Mouse (Mus musculus): ENCODE measurements at regions not wholly inside any gene's neighbourhood (a gene's known extent, or its start where the extent isn't known, plus 50 kb on each side); places are given as distances from the start of the nearest gene placed in this dataset.

DNA sequence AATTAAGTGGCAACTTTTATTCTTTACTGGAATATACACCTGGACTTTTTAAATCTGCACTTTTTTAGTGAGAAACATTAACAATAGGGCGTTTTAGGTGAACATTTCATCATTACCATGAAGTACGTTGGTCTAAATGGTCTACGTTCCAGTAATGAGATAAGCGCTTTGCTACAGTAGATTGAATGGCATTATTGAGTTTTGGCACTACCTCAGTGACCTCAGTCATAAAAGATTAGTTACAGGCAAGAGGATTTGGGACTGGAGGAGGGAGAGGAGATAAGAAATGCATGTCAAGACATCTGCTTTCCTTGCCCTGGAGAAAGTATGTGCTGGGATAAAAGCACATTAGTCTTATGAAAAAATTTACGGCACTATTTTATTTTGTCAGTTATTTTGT is 98.3 kb downstream of the Gm11146 start:
- Histone ChIP-seq H3K36me3 (ENCODE audit: insufficient read depth, low read length) (no peaks in the 10 kb centered on the region), H3K4me2 (ENCODE audit: low read length) (no peak overlapping the region), H3K27me3 (ENCODE audit: insufficient read depth, low read length) (no peaks in the 10 kb centered on the region), H3K27ac (no peak overlapping the region), H3K9me3 (replicated peaks; ENCODE audit: low read length) (no peaks in the 10 kb centered on the region), H3K9ac (ENCODE audit: low read depth, low read length) (no peak overlapping the region), H3K4me3 (replicated peaks; ENCODE audit: low read depth, low read length) (no peak overlapping the region), H3K4me1 (replicated peaks; ENCODE audit: insufficient read depth, low read length) (0 out of 2 replicates have a peak, but pooled peaks cover 3% of the 10 kb centered on the region)
- WGBS: 68% methylated on average over 5 of the region's 5 CpGs
- no peak for TF ChIP-seq CTCF (IDR thresholded peaks at IDR 0.05; ENCODE audit: low read depth)
- peak; percentile 16 for DNase-seq (ENCODE audit: low spot score)
- no peak for ATAC-seq (replicated peaks; ENCODE audit: low FRiP score, low read depth)

DNA sequence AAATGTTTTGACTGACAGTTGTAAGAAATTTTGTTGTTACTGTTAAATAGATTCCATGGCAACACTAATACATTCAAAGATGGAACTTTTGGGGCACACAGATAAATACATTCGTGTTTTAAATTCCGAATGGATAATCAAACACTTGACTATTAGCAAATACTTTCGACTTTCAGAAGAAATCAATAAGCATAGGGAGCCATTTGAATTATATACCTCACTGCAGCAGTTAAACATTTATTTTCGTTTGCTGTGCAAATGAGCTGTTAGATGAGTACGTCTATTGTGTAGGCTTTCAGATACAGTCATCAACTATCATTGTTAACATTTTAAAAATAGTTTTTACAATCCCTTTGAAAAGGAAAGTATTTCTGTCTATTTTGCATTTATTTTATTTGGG is 99.0 kb downstream of the Gm11146 start:
- ATAC-seq (replicated peaks; ENCODE audit: low FRiP score, low read depth) (no peak), DNase-seq (ENCODE audit: low spot score) (no peak)
- Histone ChIP-seq H3K4me3 (replicated peaks; ENCODE audit: low read depth, low read length) (no peak overlapping the region), H3K4me1 (replicated peaks; ENCODE audit: insufficient read depth, low read length) (0 out of 2 replicates have a peak, but pooled peaks cover 3% of the 10 kb centered on the region), H3K4me2 (ENCODE audit: low read length) (no peak overlapping the region), H3K27ac (no peak overlapping the region), H3K27me3 (ENCODE audit: insufficient read depth, low read length) (no peaks in the 10 kb centered on the region), H3K9me3 (replicated peaks; ENCODE audit: low read length) (no peaks in the 10 kb centered on the region), H3K9ac (ENCODE audit: low read depth, low read length) (no peak overlapping the region), H3K36me3 (ENCODE audit: insufficient read depth, low read length) (no peaks in the 10 kb centered on the region)
- 74% methylated on average over 5 of the region's 5 CpGs for WGBS
- no peak for TF ChIP-seq CTCF (IDR thresholded peaks at IDR 0.05; ENCODE audit: low read depth)

DNA sequence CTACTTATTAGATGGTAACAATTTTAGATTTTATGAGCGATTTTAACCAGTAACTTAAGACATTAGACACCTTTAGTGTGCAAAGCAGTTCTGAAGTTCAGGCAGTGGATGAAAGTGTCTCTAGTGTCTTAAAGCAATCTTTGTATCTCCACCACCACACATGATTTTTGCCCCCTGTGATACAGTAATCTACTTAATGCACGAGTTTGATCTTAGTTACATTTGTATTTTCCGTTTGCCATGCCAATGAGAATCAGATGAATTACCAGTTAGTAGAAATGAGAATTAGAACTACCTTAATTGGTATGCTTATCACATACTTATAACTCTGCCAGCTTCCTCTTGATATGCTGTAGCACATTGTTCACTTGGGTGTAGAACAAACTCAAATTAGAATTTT is 99.9 kb downstream of the Gm11146 start:
- Histone ChIP-seq H3K4me3 (replicated peaks; ENCODE audit: low read depth, low read length) (no peak overlapping the region), H3K4me2 (ENCODE audit: low read length) (peak overlapping the region; percentile 27), H3K9ac (ENCODE audit: low read depth, low read length) (no peak overlapping the region), H3K4me1 (replicated peaks; ENCODE audit: insufficient read depth, low read length) (0 out of 2 replicates have a peak, but pooled peaks cover 3% of the 10 kb centered on the region), H3K36me3 (ENCODE audit: insufficient read depth, low read length) (no peaks in the 10 kb centered on the region), H3K27ac (no peak overlapping the region), H3K27me3 (ENCODE audit: insufficient read depth, low read length) (no peaks in the 10 kb centered on the region), H3K9me3 (replicated peaks; ENCODE audit: low read length) (no peaks in the 10 kb centered on the region)
- ATAC-seq (replicated peaks; ENCODE audit: low FRiP score, low read depth) (no peak), DNase-seq (ENCODE audit: low spot score) (no peak)
- TF ChIP-seq CTCF (IDR thresholded peaks at IDR 0.05; ENCODE audit: low read depth): no peak
- 73% methylated on average over 3 of the region's 3 CpGs for WGBS

DNA sequence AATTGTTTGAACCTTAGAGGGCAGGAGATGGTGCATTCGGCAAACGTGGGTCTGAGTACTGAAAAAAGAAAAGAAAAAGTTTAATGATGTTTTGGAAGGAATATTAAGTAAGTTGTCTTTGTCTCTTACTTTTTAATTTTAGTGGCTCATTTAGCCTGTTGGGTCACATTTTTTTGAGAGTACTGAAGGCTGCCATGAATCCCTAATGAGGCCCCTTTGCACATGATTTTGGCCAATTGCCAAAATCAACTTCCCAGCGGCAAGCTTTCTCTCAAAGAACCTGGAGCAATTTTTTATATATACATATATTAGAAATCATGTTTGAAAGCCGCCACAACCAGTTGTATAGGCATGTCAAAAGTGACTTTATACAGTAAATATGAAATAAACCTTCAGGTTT is 100.9 kb downstream of the Gm11146 start:
- H3K4me2 ChIP-seq (ENCODE audit: low read length): peak overlapping the region; percentile 48
- peak overlapping the region; percentile 77 for H3K27ac ChIP-seq
- no peaks in the 10 kb centered on the region for H3K36me3 ChIP-seq (ENCODE audit: insufficient read depth, low read length)
- H3K27me3 ChIP-seq (ENCODE audit: insufficient read depth, low read length): no peaks in the 10 kb centered on the region
- no peak for TF ChIP-seq CTCF (IDR thresholded peaks at IDR 0.05; ENCODE audit: low read depth)
- DNase-seq (ENCODE audit: low spot score): peak; percentile 77
- no peaks in the 10 kb centered on the region for H3K9me3 ChIP-seq (replicated peaks; ENCODE audit: low read length)
- no peak overlapping the region for H3K9ac ChIP-seq (ENCODE audit: low read depth, low read length)
- no peak for ATAC-seq (replicated peaks; ENCODE audit: low FRiP score, low read depth)
- 32% methylated on average over 4 of the region's 4 CpGs for WGBS
- H3K4me3 ChIP-seq (replicated peaks; ENCODE audit: low read depth, low read length): peak overlapping the region; percentile 30
- H3K4me1 ChIP-seq (replicated peaks; ENCODE audit: insufficient read depth, low read length): 0 out of 2 replicates have a peak, but pooled peaks cover 3% of the 10 kb centered on the region

DNA sequence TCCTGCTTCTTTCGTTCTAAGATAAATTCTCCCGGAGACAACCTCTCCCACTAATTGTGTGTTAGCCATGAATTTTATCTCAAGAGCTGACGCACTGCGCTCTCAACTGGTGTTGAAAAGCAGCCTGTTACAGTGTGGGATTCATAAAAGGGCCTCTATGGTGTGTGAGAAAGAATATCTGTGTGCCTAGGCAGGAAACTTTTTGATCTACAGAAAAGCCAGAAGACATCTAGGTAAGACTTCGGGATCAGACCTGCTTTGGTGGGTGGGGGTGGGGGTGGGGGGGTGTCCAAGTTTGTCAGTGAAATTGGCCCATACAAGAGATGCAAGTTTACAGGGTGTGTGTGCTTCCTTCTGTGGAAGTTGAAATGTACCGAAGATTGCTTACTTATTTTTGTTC is 101.5 kb downstream of the Gm11146 start:
- Histone ChIP-seq H3K9me3 (replicated peaks; ENCODE audit: low read length) (no peaks in the 10 kb centered on the region), H3K36me3 (ENCODE audit: insufficient read depth, low read length) (no peaks in the 10 kb centered on the region), H3K9ac (ENCODE audit: low read depth, low read length) (peak overlapping the region; percentile 35; the same call in 1 of the 2 replicates), H3K27ac (peak overlapping the region; percentile 77), H3K4me2 (ENCODE audit: low read length) (peak overlapping the region; percentile 48), H3K4me1 (replicated peaks; ENCODE audit: insufficient read depth, low read length) (0 out of 2 replicates have a peak, but pooled peaks cover 3% of the 10 kb centered on the region), H3K27me3 (ENCODE audit: insufficient read depth, low read length) (no peaks in the 10 kb centered on the region), H3K4me3 (replicated peaks; ENCODE audit: low read depth, low read length) (peak overlapping the region; percentile 30)
- 33% methylated on average over 6 of the region's 6 CpGs for WGBS
- ATAC-seq (replicated peaks; ENCODE audit: low FRiP score, low read depth) (peak; percentile 74; the same call in 1 of the 2 replicates), DNase-seq (ENCODE audit: low spot score) (peak; percentile 75)
- TF ChIP-seq CTCF (IDR thresholded peaks at IDR 0.05; ENCODE audit: low read depth): no peak

DNA sequence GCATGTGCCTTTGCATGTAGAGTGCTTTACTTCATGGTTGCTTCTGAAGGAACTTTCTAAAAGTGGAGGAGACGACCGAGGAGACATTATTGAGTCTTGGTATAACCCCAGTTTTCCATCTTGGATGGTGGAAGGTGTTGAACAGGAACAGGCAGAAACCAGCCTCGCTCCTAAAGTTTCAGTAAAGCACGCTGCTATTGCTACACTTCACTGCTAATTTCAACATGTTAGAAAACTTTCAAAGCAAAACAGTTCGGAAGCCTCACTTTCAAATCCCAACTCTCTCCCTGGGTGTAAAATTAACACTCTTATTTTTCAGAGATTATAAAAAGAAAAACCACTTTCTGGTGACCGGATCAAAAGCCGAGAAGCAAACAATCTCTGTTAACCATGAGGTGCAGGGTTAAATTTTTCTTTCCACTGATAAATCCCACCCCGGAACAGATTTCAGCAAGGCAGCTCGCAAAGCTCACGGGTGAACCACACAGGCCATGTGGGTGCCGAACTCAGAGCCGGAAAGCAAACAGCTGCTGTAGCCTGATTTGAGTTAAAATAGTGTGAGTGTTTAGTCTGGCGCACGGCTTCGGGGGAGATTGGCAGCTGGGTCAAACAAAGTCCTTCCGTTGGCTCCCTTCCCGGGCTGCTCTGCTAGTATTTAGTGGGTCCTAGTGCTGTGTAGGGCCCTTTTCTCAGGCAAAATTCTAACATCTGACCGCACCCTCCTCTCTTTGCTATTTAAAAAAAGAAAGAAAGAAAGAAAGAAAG is 102.2 kb downstream of the Gm11146 start:
- ATAC-seq (replicated peaks; ENCODE audit: low FRiP score, low read depth): peak; percentile 87; the same call in 1 of the 2 replicates
- no peaks in the 10 kb centered on the region for H3K27me3 ChIP-seq (ENCODE audit: insufficient read depth, low read length)
- H3K27ac ChIP-seq: peak overlapping the region; percentile 77
- H3K4me1 ChIP-seq (replicated peaks; ENCODE audit: insufficient read depth, low read length): 0 out of 2 replicates have a peak, but pooled peaks cover 3% of the 10 kb centered on the region
- WGBS: 28% methylated on average over 18 of the region's 18 CpGs
- TF ChIP-seq CTCF (IDR thresholded peaks at IDR 0.05; ENCODE audit: low read depth): no peak
- peak overlapping the region; percentile 48 for H3K4me2 ChIP-seq (ENCODE audit: low read length)
- H3K9ac ChIP-seq (ENCODE audit: low read depth, low read length): no peak overlapping the region
- no peaks in the 10 kb centered on the region for H3K9me3 ChIP-seq (replicated peaks; ENCODE audit: low read length)
- no peaks in the 10 kb centered on the region for H3K36me3 ChIP-seq (ENCODE audit: insufficient read depth, low read length)
- peak overlapping the region; percentile 30 for H3K4me3 ChIP-seq (replicated peaks; ENCODE audit: low read depth, low read length)
- DNase-seq (ENCODE audit: low spot score): peak; percentile 94
